Mouse (Mus musculus) lung, adult 2 months (tissue): ENCODE results near the gene Hcn2.

Experiments used
- CTCF ChIP-seq: fragments of 200-500 bp; IDR thresholded peaks from 2 replicates; pipeline ENCODE4 v1.5.1; 2011; ENCODE audit warnings: mild to moderate bottlenecking, low read length, control low read depth; ENCODE audit not compliant: insufficient read depth
- POLR2A ChIP-seq: fragments of 200-500 bp; IDR thresholded peaks from 2 replicates; pipeline ENCODE4 v1.6.1; 2011; ENCODE audit warnings: low read depth, mild to moderate bottlenecking, control low read depth, low read length, borderline replicate concordance; ENCODE audit errors: extremely low read depth

- TF ChIP-seq POLR2A = no peak
- no peak for TF ChIP-seq CTCF
Measured at GRCm38 (mm10) chr10:79723047-79723446, 6.6 kb downstream of the Hcn2 start.
